Mouse (Mus musculus) fibroblast of lung, adult 2 months (primary cell): Measurements from ENCODE around the gene Cyp39a1.

Experiments
- DNase-seq: peaks from one replicate; pipeline ENCODE4 v3.0.0-alpha.2; 2011; ENCODE audit warnings: low read depth

Gene Cyp39a1

DNA sequence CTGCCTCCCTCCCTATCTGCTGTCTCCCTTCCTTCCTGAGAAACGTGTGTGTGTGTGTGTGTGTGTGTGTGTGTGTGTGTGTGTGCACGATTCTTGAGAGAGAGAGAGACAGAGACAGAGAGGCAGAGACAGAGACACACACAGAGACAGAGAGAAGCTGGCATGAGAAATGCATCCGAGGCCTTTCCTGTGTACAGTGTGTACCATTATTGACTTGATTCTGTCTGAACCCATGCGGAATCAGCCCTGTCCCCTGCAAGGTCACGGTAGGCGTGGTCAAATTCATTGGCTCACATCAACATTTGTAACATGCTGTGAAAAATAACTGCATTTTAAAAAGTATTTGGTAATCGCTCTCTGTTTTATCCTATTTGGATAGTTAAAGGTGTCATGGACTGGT lies 16.9 kb downstream of the Cyp39a1 start:
- no peak for DNase-seq

DNA sequence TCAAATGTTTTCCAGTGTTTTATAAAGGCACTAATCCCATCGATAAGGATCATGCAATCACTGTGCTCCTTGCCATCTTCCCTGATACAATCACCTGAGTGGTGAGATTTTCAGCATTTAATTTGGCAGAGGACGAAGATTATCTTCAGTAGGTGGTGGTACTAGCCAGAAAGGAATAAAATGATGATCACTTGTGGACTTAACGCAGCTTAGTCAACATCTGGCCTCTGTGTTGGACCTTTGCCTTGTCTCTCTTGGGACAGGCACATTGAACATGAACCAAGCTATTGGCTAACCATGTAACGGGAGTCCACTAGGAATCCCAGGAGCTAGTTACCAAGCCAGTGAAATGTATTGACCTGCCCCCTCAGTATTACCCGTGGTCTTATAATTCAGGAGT lies 17.4 kb downstream of the Cyp39a1 start:
- DNase-seq, result no peak

DNA sequence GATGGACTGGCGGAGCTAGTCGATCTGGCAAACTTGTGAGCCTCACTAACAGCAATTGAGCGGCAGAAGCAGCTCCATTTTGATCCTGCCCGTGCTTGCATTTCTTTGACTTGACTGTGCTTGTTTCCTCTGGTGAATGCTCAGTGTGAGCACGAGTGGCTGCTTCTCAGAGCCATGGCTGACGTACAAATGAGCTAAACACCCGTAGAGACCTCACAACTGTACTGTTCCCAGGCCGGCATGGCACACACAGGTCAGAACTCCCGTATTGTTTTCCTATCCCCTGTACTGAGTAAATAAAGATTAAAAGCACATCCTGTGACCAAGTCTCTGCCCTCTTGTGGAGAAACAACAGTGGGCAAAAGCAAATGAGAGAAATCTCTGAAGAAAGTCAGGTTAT lies 22.4 kb downstream of the Cyp39a1 start:
- DNase-seq, result no peak

DNA sequence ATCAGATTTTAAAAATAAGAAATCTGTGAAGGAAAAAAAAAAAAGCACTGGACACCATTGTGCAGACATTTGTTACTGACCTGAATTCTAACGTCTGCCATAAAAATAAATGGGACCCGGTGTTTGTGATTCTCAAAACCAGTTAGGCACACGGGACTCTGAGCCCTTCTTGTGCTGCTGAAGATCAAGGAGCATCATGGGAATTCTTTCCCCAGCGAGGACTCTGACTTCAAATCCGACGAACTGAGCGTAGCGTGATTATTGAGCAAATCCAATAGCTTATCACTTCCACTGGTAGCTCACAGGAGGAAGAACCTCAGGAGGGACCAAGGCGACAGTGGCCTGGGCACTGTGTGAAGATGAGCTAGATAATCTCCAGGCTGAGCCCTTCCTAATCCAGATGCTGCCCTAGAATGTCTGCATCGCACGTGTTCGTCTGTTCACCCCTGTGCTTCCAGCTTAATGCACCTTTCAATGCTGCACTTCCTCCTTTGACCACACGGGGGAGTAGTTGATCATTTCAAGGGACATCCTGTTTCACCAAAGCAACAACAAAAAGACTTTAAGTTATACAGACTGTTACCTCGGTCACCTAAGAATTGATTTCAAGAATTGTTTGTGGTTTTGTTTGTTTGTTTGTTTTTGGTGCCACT lies 31.9 kb downstream of the Cyp39a1 start:
- peak; percentile 42 for DNase-seq

DNA sequence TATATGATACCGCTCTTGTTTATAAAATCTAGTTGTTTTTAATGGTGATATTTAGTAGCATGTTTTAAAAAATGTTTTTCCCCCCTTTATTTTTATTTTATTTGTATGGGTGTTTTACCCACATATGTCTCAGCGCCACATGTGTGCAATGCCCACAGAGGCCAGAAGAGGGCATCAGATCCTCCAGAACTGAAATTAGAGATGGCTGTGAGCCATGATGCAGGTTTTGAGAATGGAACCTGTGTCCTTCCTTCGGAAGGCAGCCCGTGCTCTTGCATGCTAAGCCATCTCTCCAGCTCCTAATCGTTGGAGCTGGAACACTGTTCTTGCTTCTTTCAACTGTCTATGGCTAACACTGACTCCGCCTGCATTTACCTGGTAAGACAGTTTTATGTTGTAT lies 33.8 kb downstream of the Cyp39a1 start:
- DNase-seq, result no peak

DNA sequence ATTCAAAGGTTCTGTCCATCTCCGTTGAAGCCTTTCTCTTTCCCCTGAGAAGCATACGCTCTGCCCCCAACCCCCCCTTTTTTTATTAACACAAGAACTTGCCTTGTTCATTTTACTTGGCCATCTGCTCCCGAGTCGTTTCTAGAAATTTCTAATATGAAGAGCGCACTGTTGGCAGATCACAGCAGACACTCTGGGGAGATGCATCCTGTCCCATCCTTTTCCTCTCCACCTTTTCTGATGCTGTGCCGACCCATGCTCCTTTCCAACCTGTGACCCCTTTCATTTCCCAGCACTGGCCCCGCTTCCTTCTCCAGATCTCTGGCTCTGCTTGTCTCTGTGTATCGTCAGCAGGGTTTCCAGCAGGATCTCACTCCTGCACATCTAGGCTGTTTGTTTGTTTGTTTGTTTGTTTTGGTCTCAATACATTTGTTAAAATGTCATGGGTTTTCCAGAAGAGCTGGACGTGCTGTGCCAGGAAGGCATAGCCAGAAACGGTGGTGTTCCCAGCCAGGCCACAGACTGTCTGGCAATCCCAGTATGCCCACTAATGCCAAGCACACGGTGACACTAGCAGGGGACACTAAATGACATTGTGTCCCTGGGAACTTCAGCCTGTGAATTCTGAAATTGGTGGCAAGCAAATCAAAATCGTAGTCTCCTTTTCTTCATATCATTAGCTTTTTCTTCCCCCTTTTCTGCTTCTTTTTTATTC lies 37.1 kb downstream of the Cyp39a1 start:
- no peak for DNase-seq

GRCm38 (mm10) chr17:43706749-43707148 lies 39.5 kb downstream of the Cyp39a1 start:
- no peak for DNase-seq

DNA sequence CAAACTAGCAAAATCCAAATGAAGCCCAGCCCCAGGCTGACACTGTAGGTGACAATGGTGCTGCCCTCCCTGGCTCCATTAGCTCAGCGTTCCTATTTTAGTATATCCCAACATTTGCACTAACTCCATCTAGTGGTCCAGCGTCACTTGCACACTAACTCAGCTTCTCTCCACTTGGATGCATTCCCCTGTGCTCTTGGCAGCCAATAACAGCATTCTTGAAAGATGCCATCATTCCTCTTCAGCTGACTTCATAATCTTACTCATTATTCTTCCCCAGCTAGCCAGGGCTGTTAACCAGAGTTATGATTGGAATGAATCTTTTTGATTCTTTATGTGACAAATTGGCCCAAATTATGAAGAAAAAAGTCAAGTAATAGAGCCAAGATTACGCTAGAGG lies 40.0 kb downstream of the Cyp39a1 start:
- DNase-seq, result peak; percentile 82

DNA sequence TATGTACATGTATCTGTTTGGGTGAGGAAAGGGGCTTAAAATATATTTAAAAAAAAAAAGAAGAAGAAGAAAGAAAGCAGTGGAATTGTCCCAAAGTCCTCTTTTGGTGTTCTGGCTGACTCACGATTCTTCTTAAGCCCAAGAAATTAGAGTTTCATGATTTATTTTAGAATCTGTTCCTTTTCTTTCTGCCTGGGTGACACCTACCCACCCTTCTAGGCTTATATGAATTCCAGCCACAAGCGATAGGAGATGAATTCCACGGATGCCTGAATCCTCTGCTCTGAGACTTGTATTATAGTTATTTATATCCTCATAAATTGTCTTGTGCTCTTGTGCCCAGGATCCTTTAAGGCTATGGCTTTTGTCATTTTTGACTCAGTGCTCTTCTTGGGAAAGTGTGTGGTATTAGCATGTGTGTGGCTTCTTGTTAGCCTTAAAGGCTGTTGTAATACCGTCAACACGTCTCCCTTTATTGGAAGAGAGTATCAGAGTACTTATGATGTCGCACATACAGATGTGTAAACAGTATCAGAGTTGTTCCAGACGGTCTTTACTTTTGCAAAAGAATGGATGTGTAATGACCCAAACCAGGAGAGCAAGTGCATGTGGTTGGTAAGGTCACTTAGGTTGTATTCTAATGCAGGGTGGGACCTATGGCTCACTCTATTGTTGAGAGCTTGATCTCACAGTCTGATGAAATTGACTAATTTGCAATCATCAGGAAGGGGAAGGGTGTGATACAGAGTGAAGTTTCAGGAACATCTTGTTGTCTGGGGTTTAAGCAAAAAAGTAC lies 44.5 kb downstream of the Cyp39a1 start:
- DNase-seq, result no peak

- DNase-seq, result no peak
Observed at GRCm38 (mm10) chr17:43714191-43714590, 47.0 kb downstream of the Cyp39a1 start.

DNA sequence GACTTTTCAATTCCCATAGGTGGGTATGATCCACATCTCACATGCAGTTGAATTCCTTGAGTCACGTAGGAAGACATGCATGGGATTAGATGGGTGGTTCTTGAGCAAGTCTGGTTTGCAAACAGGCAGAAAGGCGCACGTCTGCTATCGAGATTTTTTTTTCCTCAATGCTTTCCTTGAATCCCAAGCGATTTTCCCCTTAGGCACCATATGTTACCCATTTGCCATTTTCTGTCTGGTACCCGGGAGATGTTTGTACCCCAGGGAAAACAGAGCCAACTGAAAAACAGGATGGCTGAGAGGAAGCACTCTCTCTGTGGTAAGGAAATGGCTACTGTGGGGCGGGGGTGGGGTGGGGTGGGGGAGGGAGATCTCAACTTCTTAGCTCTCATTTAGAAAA lies 49.4 kb downstream of the Cyp39a1 start:
- no peak for DNase-seq

DNA sequence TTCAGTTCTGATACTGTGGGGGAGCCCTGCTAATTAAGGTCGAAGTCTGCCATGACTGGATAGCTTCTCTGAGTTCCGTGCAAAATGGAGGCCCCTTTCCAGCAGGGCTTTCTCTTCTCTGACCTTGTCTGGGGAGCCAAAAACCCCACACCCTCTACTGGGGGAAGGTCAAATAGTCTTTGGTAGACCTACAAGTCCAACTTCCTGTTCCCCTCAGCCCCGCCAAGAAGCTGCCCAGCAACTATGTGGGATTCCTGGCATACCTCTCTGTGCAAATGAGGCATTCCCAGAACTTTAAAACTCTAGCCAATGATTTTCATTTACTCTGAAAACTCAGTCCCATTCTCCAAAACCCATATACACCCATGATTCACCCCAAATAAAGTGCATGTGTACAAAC lies 52.2 kb downstream of the Cyp39a1 start:
- no peak for DNase-seq

GRCm38 (mm10) chr17:43724480-43724879 lies 57.3 kb downstream of the Cyp39a1 start:
- DNase-seq, result no peak

DNA sequence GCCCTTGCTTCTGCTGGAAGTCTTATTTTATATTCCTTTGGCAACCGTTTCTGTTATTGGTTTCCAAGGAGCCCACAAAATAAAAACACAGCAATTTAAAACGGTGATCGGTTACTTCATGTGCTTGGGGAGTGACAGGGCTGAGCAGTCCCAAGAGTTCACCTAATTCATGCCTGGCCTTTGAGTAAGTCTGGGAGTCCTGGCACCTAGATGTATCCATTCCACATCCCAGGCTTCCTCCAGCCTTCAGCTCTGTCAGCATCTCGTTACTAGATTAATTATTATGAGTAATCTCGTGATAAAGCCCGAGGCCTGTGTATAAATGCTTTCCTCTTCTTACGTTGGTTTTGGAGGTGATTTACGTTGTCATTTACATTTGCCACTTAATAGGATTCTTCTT lies 64.1 kb downstream of the Cyp39a1 start:
- no peak for DNase-seq

- DNase-seq, result no peak
Observed at GRCm38 (mm10) chr17:43731976-43732375, 64.8 kb downstream of the Cyp39a1 start.

- DNase-seq, result no peak
Observed at GRCm38 (mm10) chr17:43734252-43734651, 67.0 kb downstream of the Cyp39a1 start.

DNA sequence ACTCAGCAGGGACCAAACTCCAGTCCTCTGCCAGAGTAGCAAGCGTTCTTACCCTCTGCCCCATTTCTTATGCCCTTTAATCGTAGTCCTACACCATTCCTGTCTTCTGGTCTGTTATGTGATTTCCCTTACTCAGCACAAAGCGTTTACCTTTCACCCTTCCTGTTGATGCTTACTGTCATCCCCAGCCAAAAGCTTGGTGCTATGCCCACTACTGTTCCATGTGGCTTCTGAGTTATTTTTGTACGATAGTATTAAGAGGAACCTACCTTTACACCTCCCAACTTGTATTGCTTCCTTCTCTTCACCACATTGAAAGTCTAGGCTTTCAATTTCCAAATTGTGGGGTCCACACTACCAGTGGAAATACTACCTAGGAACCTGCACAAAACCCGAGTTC lies 76.7 kb downstream of the Cyp39a1 start:
- DNase-seq, result no peak

GRCm38 (mm10) chr17:43744425-43744824 lies 77.2 kb downstream of the Cyp39a1 start:
- DNase-seq, result no peak

DNA sequence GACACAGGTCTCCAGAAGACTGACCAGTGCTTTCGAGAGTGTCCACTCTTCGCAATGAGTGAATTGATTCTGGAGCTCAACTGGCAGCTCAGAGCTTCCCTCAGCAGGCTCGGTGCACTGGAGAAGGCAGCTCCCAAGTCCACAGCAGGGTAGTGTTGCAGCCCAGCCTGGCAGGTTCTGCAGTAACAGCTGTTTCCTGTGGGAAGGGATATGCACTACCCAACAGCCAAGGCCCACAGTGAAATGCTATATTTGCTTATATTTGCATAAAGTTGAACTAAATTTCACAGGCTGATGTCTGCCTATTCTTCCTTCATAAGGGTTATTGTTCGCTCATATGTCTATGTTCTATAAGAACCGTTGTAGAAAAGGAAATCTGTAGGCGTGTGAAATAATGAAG lies 83.9 kb downstream of the Cyp39a1 start:
- no peak for DNase-seq

GRCm38 (mm10) chr17:43752811-43753210 lies 85.6 kb downstream of the Cyp39a1 start:
- no peak for DNase-seq

- no peak for DNase-seq
Observed at GRCm38 (mm10) chr17:43754687-43755086, 87.5 kb downstream of the Cyp39a1 start.

GRCm38 (mm10) chr17:43758607-43759259 lies 91.5 kb downstream of the Cyp39a1 start:
- DNase-seq, result peak; percentile 17

- DNase-seq, result peak; percentile 78
Observed at GRCm38 (mm10) chr17:43784531-43784930, 117.3 kb downstream of the Cyp39a1 start.
